Mouse (Mus musculus) megakaryocyte progenitor cell, adult 5-6 weeks (primary cell): ENCODE results near the gene Kmt5b. TPM values are rescaled to one million over a fixed set of nuclear protein-coding genes. Genes with fewer than 3 reads are reported as not detected.

Experiments
- ATAC-seq: replicated peaks from 2 replicates; pipeline ENCODE4 v1.8.0; 2016; ENCODE audit warnings: mild to moderate bottlenecking, moderate TSS enrichment, inconsistent platforms; ENCODE audit not compliant: poor library complexity
- total RNA-seq, 2 experiments: library from RNA; stranded (forward) in 1 of 2; stranded (reverse) in 1 of 2; fragments of 157-497, 149-512 nt in 1 of 2; fragments of 200-1000 nt in 1 of 2; gene quantifications; 2 replicates each; pipeline versions ENCODE4 v1.2.3 to v1.2.4; 2015 to 2017

The Kmt5b gene
- total RNA-seq, 2 experiments from 2014 or later, result 20.1 to 29.5 TPM

DNA sequence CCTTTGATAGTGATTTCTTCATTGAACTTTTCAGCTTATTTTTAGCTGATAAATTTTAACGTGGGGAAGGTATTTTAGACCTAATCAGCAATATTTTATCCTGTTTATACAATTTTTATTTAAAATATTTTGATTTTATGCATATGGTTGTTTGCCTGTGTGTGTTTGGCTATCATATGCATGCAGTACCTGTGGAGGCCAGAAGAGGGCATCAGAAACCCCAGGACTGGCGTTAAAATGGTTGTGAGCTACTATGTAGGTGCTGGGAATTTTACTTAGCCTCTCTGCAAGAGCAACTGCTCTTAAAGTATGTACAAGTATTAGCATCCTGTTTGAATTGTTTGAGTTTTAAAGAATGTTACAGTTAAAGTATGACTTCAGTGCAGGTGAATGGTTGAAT, 97.7 kb downstream of the Kmt5b start:
- no peak for ATAC-seq

Other genes starting within 250 kb of the Kmt5b start
- 87.2 and 88.0 TPM in 2 replicates for gene Ppp6r3, start 191.7 kb upstream of the Kmt5b start, total RNA-seq (2015)
- gene Ppp6r3, start 191.7 kb upstream of the Kmt5b start, total RNA-seq (2017), result 82.1 and 93.0 TPM in 2 replicates
- 20.3 and 22.4 TPM in 2 replicates for gene Lrp5, start 80.9 kb upstream of the Kmt5b start, total RNA-seq (2015)
- 17.3 and 20.4 TPM in 2 replicates for gene Lrp5, start 80.9 kb upstream of the Kmt5b start, total RNA-seq (2017)
- 12.5 and 12.8 TPM in 2 replicates for gene 1810055G02Rik, start 59.1 kb upstream of the Kmt5b start, total RNA-seq (2015)
- gene 1810055G02Rik, start 59.1 kb upstream of the Kmt5b start, total RNA-seq (2017), result 6.0 and 7.1 TPM in 2 replicates
- gene Chka, start 84.4 kb downstream of the Kmt5b start, total RNA-seq (2015), result 39.7 and 43.8 TPM in 2 replicates
- 38.2 and 39.8 TPM in 2 replicates for gene Chka, start 84.4 kb downstream of the Kmt5b start, total RNA-seq (2017)
- 122 and 178 TPM in 2 replicates for gene Tcirg1, start 139.7 kb downstream of the Kmt5b start, total RNA-seq (2015)
- 208 and 211 TPM in 2 replicates for gene Tcirg1, start 139.7 kb downstream of the Kmt5b start, total RNA-seq (2017)
- gene Ndufs8, start 145.4 kb downstream of the Kmt5b start, total RNA-seq (2015), result 239 and 257 TPM in 2 replicates
- 65.6 and 86.1 TPM in 2 replicates for gene Ndufs8, start 145.4 kb downstream of the Kmt5b start, total RNA-seq (2017)
- 5.0 and 6.9 TPM in 2 replicates for gene Aldh3b1, start 162.4 kb downstream of the Kmt5b start, total RNA-seq (2015)
- gene Aldh3b1, start 162.4 kb downstream of the Kmt5b start, total RNA-seq (2017), result 10.5 and 12.6 TPM in 2 replicates
- 95.9 and 111 TPM in 2 replicates for gene Unc93b1, start 167.8 kb downstream of the Kmt5b start, total RNA-seq (2015)
- gene Unc93b1, start 167.8 kb downstream of the Kmt5b start, total RNA-seq (2017), result 175 and 202 TPM in 2 replicates
- 0.32 and 0.71 TPM in 2 replicates for gene Aldh3b3, start 191.2 kb downstream of the Kmt5b start, total RNA-seq (2015)
- 0.04 and 0.27 TPM in 2 replicates for gene Aldh3b3, start 191.2 kb downstream of the Kmt5b start, total RNA-seq (2017)
- gene Aldh3b2, start 204.9 kb downstream of the Kmt5b start, total RNA-seq (2015), result not detected in 2 replicates
- gene Aldh3b2, start 204.9 kb downstream of the Kmt5b start, total RNA-seq (2017), result 0.25 TPM in 1 of 2 replicates, not detected in the other
- gene Acy3, start 219.1 kb downstream of the Kmt5b start, total RNA-seq (2015), result 3.4 and 3.9 TPM in 2 replicates
- 1.2 and 1.6 TPM in 2 replicates for gene Acy3, start 219.1 kb downstream of the Kmt5b start, total RNA-seq (2017)
- not detected in 2 replicates for gene Tbx10, start 225.3 kb downstream of the Kmt5b start, total RNA-seq (2015)
- gene Tbx10, start 225.3 kb downstream of the Kmt5b start, total RNA-seq (2017), result not detected in 2 replicates
- 15.1 and 16.2 TPM in 2 replicates for gene Nudt8, start 233.2 kb downstream of the Kmt5b start, total RNA-seq (2015)
- 10.4 and 14.4 TPM in 2 replicates for gene Nudt8, start 233.2 kb downstream of the Kmt5b start, total RNA-seq (2017)
- 0.57 and 1.5 TPM in 2 replicates for gene Gm49405, start 233.2 kb downstream of the Kmt5b start, total RNA-seq (2015)
- 1.5 and 1.9 TPM in 2 replicates for gene Gm49405, start 233.2 kb downstream of the Kmt5b start, total RNA-seq (2017)
- gene Doc2g, start 235.9 kb downstream of the Kmt5b start, total RNA-seq (2015), result 1.6 and 2.9 TPM in 2 replicates
- 1.3 and 2.9 TPM in 2 replicates for gene Doc2g, start 235.9 kb downstream of the Kmt5b start, total RNA-seq (2017)
- gene Ndufv1, start 245.4 kb downstream of the Kmt5b start, total RNA-seq (2015), result 123 and 135 TPM in 2 replicates
- 223 and 254 TPM in 2 replicates for gene Ndufv1, start 245.4 kb downstream of the Kmt5b start, total RNA-seq (2017)